Mouse (Mus musculus): ENCODE measurements around the gene Rpl32. TPM values are rescaled to one million over a fixed set of nuclear protein-coding genes. Genes with fewer than 3 reads are reported as not detected.
"Not testable (repeated sequence)": the region's sequence is repeated elsewhere in the genome, so short reads cannot be mapped to it uniquely, and the experiment has no call there.

The Rpl32 gene
- polyA plus RNA-seq, 1 experiment = 321 TPM

GRCm38 (mm10) chr6:115846640-115847411 lies 38.3 kb upstream of the Rpl32 start:
- DNase-seq = peak; percentile 53
- no peaks in the 10 kb centered on the region for H3K4me1 ChIP-seq (ENCODE audit: control insufficient read depth, insufficient read depth, low read length)

GRCm38 (mm10) chr6:115845006-115845405 lies 36.5 kb upstream of the Rpl32 start:
- H3K4me3 ChIP-seq (replicated peaks; ENCODE audit: extremely low read depth, low read depth, low read length) = no peak overlapping the region
- DNase-seq = no peak
- no peaks in the 10 kb centered on the region for H3K4me1 ChIP-seq (ENCODE audit: control insufficient read depth, insufficient read depth, low read length)
- WGBS = 93% methylated on average over 4 of the region's 4 CpGs
- TF ChIP-seq CTCF (IDR thresholded peaks at IDR 0.05; ENCODE audit: insufficient read depth, low read length) (no peak), POLR2A (IDR thresholded peaks at IDR 0.05; ENCODE audit: borderline replicate concordance, extremely low read depth, low read depth, low read length) (no peak)

More at GRCm38 (mm10) chr6:115846640-115847411, 38.3 kb upstream of the Rpl32 start:
- TF ChIP-seq POLR2A (IDR thresholded peaks at IDR 0.05; ENCODE audit: borderline replicate concordance, extremely low read depth, low read depth, low read length) = no peak
- peak; percentile 62 for TF ChIP-seq CTCF (IDR thresholded peaks at IDR 0.05; ENCODE audit: insufficient read depth, low read length)
- H3K4me3 ChIP-seq (replicated peaks; ENCODE audit: extremely low read depth, low read depth, low read length) = no peak overlapping the region
- WGBS = 24% methylated on average over 8 of the region's 8 CpGs

- no peak overlapping the region for H3K4me3 ChIP-seq (replicated peaks; ENCODE audit: extremely low read depth, low read depth, low read length)
- no peak for TF ChIP-seq POLR2A (IDR thresholded peaks at IDR 0.05; ENCODE audit: borderline replicate concordance, extremely low read depth, low read depth, low read length)
- no peak for TF ChIP-seq CTCF (IDR thresholded peaks at IDR 0.05; ENCODE audit: insufficient read depth, low read length)
- no peak for DNase-seq
- 74% methylated on average over 5 of the region's 5 CpGs for WGBS
- peaks cover 2% of the 10 kb centered on the region; the same call in 1 of the 2 replicates for H3K4me1 ChIP-seq (ENCODE audit: control insufficient read depth, insufficient read depth, low read length)
These were observed 30.2 kb upstream of the Rpl32 start for GRCm38 (mm10) chr6:115838745-115839144.

GRCm38 (mm10) chr6:115838161-115838597 lies 29.6 kb upstream of the Rpl32 start, which contains the start of gene Efcab12:
Gene Efcab12, minus strand, starts transcription at chr6:115838412.
- Histone ChIP-seq H3K4me1 (ENCODE audit: control insufficient read depth, insufficient read depth, low read length) (peaks cover 2% of the 10 kb centered on the region; the same call in 1 of the 2 replicates), H3K4me3 (replicated peaks; ENCODE audit: extremely low read depth, low read depth, low read length) (peak within 1 kb of the TSS; percentile 40)
- WGBS = 4% methylated on average over 19 of the region's 19 CpGs
- TF ChIP-seq POLR2A (IDR thresholded peaks at IDR 0.05; ENCODE audit: borderline replicate concordance, extremely low read depth, low read depth, low read length) (peak; percentile 31; the same call in 1 of the 2 replicates), CTCF (IDR thresholded peaks at IDR 0.05; ENCODE audit: insufficient read depth, low read length) (no peak)
- peak; percentile 62 for DNase-seq

DNA sequence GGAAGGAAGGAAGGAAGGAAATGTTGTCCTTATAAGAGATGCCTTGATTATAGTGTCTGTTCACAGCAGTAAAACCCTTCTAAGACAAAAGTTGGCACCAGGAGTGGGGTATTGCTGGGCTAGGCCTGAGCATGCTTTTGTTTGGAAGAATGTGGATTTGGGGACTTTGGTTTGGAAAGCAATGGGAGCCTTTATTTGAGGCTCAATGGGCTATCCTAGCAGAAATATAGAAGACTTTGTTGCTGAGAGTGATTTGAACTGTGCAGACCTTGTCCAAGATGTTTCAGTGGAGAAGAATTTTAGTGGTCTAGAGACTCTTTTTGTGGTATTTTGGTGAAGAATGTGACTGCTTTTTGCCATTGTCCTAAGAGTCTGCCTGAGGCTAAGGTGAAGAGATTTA lies 25.3 kb upstream of the Rpl32 start:
- no peak for TF ChIP-seq POLR2A (IDR thresholded peaks at IDR 0.05; ENCODE audit: borderline replicate concordance, extremely low read depth, low read depth, low read length)
- no peak for TF ChIP-seq CTCF (IDR thresholded peaks at IDR 0.05; ENCODE audit: insufficient read depth, low read length)

DNA sequence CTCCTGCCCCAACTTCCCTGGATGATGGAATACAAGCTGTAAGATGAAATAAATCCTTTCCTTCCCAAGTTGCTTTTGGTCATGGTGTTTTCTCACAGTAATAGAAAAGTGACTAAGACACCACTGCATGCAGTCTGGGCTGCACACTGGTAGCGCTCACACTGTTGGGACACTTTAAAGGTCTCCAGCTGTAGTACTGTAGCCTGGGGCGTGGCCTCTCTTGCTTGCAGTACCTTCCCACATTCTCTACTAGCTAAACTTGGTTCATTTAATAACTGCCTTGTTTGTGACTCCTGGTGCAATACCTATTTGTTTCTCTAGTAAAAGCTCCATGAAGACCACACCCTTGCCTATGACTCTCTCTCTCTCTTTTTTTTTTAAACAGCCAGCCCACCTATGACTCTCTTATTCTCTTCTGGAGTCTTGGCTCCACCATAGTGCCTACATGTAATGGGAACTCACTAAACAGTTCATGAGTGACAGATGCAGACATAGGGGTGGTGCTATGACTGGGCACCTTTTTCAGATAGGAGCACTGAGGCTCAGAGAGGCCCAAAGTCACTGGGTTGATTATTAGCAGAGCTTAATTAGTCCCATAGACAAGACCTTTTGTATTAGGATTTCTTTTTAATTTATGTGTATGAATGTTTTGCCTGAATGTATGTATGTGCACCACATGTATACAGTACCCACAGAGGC lies 23.8 kb upstream of the Rpl32 start:
- TF ChIP-seq CTCF (IDR thresholded peaks at IDR 0.05; ENCODE audit: insufficient read depth, low read length) = no peak
- no peak for DNase-seq
- no peak overlapping the region for H3K4me3 ChIP-seq (replicated peaks; ENCODE audit: extremely low read depth, low read depth, low read length)
- WGBS = 84% methylated on average over 2 of the region's 2 CpGs
- H3K4me1 ChIP-seq (ENCODE audit: control insufficient read depth, insufficient read depth, low read length) = no peaks in the 10 kb centered on the region

More for the DNA sequence above, 25.3 kb upstream of the Rpl32 start:
- DNase-seq = no peak
- H3K4me1 ChIP-seq (ENCODE audit: control insufficient read depth, insufficient read depth, low read length) = peaks cover 2% of the 10 kb centered on the region; the same call in 1 of the 2 replicates
- no peak overlapping the region for H3K4me3 ChIP-seq (replicated peaks; ENCODE audit: extremely low read depth, low read depth, low read length)

GRCm38 (mm10) chr6:115830779-115831601 lies 22.4 kb upstream of the Rpl32 start:
- DNase-seq = no peak
- H3K4me3 ChIP-seq (replicated peaks; ENCODE audit: extremely low read depth, low read depth, low read length) = no peak overlapping the region
- no peaks in the 10 kb centered on the region for H3K4me1 ChIP-seq (ENCODE audit: control insufficient read depth, insufficient read depth, low read length)
- 75% methylated on average over 6 of the region's 6 CpGs for WGBS
- TF ChIP-seq POLR2A (IDR thresholded peaks at IDR 0.05; ENCODE audit: borderline replicate concordance, extremely low read depth, low read depth, low read length) = no peak
- TF ChIP-seq CTCF (IDR thresholded peaks at IDR 0.05; ENCODE audit: insufficient read depth, low read length) = no peak

GRCm38 (mm10) chr6:115823850-115824464 lies 15.4 kb upstream of the Rpl32 start:
- not testable (repeated sequence) for DNase-seq; H3K4me1 ChIP-seq (ENCODE audit: control insufficient read depth, insufficient read depth, low read length); H3K4me3 ChIP-seq (replicated peaks; ENCODE audit: extremely low read depth, low read depth, low read length)
- WGBS = 1% methylated on average over 5 of the region's 11 CpGs
- peak; percentile 62 for TF ChIP-seq CTCF (IDR thresholded peaks at IDR 0.05; ENCODE audit: insufficient read depth, low read length)
